Mouse (Mus musculus): ENCODE measurements around the gene Hoxa5.

Gene Hoxa5

DNA sequence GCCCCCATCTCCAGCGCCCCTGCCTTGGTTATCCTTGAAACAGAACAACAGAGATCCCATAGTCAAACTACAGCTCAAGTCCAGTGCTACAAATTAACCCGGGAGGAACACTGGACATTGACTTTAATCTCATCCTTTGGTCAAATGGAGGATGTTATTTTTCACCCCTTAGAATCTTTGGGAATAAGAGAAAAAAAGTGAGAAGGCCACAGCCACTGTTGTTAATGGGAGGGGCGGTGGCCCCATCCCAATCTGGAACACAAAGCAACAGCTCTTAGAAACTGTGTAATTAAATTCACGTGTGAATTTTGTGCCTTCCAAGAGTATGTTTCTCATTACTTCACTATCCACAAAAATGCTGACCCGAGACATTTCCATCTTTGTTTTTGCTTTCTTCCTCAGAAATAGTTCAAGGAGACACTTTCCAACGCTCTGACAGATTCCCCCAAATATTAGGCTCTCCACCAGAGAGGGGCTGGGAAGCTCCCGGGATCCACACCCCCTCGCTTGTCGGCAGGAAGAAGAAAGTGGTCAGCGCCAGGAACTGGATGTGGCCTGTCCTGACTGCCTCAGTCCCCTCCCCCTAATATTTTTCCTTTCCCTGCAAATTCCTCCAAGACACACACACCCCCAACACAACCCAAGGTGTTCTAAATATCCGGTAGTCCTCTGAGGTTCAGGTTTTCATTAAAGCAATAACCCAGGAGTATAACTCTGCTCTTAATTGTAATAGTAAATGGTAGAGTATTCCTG, 23.3 kb upstream of the Hoxa5 start:
- no peak for DNase-seq (ENCODE audit: low read depth, low spot score)

DNA sequence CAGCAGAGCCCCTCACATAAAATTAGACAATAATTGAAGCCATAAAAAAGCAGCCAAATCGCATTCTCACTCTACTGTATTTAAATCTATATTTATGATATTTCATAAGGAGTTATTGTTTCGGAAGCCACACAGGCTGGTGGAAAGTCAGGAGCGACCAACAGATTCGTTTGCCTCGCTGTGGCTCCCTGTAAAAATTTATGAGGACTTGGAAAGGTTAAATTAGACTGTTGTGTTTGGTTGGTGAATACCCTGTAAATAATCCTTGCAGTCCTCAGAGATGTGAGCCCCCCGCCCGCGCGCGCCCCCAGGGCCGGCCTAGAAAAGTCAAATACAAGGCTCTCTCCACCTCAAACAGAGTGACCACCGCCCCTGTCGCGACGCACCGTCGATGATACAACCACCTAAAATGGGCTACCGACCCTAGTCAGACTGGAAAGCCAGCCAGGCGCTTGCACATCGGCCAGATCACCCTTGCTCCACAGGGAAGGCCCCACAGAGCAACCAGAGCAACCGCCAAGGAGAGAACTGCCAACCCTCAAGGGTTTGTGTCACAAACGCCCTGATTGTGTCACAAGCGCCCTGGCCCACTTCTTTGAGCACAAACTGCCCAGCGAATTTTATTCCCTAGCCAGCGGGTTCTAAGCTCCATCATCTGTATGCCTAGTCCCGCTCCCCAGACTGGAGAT, 22.3 kb upstream of the Hoxa5 start:
- DNase-seq (ENCODE audit: low read depth, low spot score) = no peak

DNA sequence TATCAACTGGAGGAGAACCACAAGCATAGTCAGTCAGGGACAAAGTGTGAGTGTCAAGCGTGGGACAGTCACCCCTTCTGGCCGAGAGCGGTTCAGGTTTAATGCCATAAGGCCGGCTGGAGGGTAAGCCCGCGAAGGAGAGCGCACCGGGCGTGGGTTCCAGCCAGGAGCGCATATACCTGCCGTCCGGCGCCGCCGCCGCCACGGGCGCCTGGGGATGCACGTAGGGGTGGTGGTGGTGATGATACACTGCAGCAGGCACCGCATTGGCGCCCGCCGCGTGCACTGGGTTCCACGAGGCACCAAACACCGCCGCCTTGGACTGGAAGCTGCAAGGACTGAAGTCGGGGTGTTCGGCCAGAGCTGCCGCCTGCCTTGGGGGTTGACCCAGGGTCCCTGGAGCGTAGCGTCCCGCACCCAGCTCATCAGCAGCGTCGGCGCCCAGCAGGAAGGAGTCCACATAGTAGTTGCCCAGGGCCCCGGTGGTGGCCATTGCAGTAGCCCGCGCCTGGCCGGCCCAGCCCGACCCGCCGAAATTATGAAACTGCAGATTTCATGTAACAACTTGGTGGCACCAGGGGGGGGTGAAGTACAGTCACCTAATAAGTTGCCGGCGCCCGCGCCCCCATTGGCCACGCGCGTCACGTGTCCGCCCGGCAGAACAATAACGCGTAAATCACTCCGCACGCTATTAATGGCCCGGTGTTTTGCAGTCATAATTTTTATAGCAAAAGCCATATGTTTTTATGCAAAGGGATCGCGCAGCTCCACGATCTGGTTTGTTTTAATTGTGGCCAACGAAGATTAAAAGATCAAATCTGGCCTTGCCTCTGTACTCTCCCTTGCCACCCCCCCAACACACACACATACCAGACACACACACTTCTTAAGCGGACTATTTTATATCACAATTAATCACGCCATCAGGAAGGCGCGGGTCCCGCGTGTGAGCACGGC, 21.5 kb upstream of the Hoxa5 start:
- DNase-seq (ENCODE audit: low read depth, low spot score) = no peak

DNA sequence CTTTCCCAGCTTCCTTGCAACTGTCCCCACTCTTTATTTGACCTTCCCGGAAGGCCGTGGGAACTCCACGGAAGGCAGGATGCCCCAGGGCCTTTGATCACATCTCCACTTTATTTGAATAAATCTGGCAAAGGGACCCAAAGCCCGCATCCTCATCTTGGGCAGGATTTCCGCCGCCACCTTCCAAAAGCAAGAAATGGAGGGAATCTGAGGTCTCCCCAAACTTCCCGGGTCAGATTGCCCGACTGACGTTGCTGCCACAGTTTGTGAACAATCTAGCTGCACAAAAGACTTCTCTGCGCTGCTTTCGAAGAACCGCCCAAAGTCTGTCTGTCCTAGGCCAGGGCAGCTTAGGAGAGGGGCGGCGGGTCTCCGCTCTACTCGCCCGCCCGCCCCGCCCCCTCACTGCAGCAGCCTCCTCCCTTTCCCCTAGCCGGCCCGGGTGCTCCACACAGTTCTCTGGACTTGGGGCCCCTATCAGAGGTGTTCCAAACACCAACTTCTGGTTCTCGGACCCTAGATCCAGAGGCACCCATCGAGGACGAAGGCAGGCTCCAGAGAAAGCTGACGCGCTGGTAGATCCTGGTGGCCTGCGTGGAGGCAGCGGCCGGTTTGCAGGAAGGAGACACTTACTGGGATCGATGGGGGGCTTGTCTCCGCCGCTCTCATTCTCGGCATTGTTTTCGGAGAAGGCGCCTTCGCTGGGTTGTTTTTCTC, 20.7 kb upstream of the Hoxa5 start:
- no peak for DNase-seq (ENCODE audit: low read depth, low spot score)

DNA sequence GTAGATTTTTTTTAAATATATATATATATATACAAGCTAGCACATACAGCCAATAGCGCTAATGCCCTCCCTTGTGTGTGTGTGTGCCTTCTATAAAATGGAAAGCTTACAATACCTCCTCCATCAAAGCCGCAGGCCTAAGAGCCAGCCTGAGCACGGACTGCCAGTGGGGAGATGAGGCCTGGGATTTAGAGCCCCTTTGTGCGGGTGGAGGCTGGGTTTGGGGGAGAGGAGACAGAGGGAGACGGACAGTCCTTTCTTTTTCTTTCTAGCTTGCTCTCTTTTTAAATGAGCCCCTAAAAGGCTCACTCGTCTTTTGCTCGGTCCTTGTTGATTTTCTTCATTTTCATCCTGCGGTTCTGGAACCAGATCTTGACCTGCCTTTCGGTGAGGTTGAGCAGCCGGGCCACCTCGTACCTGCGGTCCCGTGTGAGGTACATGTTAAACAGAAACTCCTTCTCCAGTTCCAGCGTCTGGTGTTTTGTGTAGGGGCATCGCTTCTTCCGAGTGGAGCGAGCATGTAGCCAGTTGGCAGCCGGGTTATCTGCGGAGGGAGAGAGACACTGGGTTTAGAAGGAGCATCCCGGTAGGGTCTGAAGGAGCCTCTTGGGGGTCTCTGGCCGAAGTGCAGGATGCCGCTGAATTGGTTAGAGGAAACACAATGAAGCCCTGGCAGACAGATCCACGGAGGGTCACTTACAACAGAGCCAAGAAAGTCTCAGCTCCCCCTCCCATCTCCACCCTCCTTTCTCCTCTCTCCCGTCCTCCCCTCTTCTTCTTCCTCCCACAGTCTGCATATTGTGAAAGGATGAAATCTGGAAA, 19.8 kb upstream of the Hoxa5 start:
- DNase-seq (ENCODE audit: low read depth, low spot score) = no peak

DNA sequence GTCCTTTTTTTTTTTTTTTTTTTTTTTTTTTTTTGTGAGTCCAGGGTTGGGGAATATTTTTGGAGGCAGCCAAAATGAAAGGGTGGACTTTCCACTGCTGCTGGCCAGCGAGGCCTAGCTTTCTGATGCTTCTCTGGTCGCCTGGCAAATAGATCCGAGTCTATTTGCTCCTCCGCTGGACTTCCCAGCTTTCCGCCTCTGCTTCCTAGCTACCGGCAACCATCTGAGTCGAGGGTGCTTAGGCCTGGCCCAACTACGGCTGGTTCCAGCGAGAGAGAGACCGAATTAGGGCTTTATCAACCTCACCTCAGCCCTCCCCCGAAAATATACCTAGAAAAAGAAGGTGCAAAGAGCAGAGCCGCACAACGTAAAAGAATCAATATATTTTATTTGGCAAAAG, 18.3 kb upstream of the Hoxa5 start:
- no peak for DNase-seq (ENCODE audit: low read depth, low spot score)

DNA sequence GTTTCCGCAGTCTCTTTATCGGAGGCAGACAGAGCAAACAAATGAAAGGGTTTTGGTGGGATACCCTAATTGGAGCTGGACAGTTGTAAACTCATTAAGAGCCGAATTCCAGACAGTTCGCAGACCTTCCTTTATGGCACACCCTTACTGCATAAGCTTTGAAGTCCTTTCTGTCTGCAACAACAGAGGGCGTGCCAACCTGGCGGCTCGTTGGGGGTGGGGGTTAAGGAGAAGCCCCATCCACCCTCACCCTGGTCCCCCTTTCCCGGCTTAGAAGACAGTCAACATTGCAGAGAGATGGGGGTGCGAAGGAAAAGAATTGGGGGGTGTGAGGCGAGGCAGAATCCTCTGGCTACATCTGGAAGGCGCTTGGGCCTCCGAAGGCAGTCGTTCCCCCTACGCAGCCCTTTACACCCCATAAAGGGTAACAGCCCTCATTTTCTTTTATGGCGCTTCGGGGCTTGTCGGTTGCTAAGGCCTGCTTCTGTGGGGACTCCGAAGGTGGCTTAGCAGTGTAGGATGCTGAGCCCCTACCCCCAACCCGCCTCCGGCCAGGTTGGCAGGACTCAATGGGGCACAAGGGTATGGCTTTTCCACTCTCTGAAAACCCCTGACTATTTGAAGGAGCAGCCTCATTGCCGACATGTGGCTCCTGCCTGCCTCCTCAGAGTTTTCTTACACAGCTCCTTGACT, 17.8 kb upstream of the Hoxa5 start:
- no peak for DNase-seq (ENCODE audit: low read depth, low spot score)

DNA sequence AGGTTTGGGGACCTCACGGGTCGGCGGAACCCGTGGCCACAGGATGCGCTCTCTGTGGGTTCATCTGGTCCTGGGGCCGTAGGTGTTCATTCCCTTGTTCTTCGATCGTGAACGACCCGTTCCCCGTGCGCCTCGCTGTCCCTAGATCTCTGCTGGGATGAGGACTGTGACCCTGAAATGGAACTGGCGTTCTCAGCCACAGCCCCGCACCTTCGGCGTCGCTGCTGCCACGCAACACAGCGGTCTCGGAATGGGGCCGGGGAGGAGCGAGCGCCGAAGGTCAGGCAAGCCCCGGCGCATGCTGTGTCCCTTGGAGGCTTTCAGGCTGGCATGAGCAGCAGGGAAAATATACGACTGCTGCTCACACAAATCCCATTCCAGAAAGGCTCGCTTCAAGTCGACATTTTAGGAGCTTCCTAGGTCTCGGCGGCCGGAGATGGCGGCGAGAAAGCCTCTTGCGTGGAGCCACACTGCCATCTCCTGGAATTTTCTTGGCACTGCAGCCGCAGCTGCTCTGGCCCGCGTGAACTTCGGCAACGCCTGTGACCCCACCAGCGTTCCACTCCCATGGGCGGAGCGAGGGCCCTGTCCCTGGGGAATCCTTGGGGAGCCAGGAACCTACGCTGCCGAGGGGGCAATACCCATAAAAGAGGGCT, 17.1 kb upstream of the Hoxa5 start, which contains the start of gene Hoxa7:
Gene Hoxa7, minus strand, starts transcription at position 518 of the 656 bp plus-strand sequence.
- peak; percentile 59 for DNase-seq (ENCODE audit: low read depth, low spot score)

DNA sequence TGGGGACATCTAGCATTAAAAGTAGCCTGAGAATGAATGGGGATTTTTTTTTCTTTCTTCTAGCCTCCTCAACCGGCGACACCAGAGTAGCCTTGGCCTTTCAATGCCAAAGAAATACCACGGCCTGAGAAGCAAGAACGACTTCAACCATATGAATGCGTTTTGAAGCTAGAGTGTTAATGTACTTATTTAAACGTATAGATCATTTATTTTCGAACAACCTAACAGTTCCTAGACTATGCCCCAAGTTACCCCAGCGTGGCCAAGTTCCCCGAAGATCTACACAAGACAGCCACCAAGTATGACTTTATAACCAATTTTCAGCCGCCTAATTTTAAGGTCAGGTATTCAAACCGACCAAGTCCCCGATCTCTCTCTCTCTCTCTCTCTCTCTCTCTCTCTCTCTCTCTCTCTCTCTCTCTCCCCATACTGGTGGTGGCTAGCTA, 16.5 kb upstream of the Hoxa5 start:
- no peak for DNase-seq (ENCODE audit: low read depth, low spot score)

DNA sequence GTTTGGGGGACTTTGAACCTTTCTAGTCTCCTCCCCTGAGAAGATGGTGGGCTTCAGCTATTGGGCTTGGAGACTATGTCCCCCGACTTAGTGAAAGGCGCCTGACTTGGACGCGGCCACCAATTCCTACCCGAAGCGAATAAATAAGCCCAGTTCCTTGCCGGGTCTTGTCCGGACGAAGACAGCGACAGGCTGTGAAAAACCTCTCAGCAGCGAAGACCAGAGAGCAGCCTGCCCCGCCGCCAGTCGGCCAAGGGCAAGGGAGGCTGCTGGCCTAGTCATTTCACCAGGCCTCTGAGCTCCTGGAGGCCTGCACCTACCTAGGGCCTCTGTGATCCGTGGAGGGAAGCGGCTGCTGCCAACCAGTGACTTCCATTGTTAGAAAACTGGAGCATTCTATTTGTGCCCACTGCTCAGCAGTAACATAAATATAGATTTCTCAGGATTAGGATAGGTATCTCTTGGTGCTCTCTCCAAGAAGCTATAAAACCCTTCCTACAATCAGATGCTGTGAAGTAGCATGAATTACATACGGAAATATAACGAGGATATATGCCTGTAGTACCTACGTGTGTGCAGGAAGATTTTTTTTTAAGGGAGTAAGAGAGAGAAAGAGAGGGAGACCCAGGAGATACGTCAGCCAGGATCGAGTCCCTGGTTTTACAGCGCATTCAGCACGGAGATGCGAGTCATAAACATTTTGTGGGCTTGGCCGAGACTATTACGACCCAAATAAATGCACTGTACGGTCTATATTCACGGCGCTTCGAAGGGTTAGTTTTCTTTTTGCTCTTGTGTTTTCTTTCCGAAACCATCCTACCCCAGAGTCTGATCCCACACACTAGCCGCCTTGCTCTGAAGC, 15.8 kb upstream of the Hoxa5 start:
- DNase-seq (ENCODE audit: low read depth, low spot score) = no peak

DNA sequence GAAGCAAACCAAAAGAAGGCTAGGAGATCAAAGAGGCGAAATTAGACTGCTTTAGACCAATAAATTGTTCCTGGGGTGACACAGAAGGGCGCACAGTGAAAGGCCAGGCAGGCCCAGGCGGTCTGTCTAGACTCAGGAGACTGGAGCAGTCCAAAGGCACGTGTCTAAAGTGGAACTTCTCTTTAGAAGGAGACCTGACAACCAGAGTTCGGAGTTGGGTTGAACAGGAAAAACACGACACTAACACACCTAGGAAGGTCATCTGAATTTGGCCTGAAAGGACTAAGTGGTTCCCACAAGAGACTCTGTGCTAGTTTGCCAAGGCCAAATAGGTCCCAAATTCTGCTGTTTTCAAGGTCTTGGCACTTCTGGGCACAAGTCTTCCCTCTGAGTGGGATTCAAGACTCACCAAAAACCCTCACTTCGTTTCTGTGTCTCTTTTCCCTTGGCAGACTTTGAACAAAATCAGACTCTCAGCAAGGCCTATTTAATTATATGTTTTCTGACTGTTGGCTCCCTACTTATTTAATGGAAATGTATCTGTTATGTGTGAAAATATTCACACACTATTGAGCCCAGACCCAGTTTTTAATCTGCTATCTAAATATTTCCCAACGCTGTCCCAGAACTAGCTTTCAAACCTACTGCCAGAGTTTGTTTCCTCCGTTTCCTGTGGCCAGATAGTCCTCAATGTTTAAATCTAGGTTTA, 15.0 kb upstream of the Hoxa5 start:
- no peak for DNase-seq (ENCODE audit: low read depth, low spot score)

DNA sequence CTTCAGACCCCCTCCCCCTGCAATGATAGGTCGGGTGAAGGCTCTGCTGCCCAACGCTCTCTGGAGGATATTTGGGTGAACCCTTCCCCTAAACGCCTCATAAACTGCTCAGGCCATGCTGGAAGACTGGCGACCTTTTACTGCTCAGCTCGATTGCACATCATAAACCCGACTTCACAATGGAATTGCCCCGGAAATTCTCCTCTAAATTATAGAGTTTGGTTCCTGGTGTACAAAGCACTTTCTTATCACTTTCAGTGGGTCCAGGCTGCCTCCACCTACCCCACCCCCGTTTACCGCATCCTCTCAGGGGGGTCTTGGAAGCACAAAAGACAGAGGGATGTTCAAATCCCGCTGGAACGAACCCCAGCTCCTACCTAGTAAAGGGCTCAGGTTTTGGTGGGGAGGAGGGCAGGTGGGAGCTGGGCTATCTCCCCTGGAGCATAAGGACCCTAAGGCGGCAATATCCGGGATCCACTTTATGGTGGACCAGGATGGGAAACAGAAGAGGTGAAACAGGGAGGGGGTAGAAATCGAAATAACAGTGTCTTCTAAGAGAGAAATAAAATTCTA, 14.3 kb upstream of the Hoxa5 start:
- DNase-seq (ENCODE audit: low read depth, low spot score) = no peak

DNA sequence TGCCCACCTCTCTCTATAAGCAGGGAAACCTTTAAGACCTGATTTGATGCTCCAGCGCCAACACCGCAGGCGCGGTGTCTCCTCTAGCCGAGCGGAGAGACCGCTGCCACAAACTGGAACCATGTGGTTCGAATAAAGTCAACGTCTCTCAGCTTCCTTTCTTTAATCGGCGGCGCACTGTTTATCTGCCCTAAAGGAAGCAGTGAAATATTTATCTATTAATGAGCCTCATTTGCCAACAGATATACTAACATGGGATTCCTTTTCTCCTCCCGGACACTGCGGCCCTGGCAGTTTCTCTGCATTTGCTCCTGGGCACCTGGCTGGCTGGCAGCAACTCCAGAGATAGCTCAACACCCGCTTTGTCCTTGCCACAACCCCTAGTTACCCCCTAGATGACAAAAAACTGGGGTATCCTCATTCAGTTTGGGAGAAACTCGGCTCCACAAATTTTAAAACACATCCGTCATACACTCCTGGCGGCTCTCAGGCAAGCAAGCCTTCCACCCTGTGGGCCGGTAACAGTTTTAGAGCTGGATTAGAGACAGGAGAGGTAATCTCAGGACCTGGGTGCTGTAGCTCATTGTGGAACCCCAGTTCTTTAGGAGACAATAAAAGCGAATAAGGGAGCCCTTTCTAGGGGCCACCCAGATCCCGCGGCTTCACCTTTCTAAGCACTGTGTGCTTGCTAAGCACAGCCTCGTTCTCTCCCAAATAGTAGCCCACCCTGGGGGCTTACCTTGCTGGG, 13.7 kb upstream of the Hoxa5 start:
- DNase-seq (ENCODE audit: low read depth, low spot score) = no peak

DNA sequence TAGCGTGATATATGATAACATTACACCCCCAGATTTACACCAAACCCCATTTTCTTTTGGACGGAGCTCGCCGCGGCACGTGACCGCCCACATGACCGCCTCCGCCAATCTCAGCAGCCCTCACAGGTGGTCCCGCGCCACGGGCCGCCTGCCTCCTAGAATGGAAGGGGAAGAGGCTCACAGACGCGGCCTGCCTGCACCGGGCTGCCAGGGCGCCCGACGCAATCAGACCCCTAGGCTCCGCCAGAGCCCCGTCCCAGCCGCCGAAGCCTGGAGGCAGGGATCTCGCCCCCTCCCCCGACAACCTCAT, 13.0 kb upstream of the Hoxa5 start:
- no peak for DNase-seq (ENCODE audit: low read depth, low spot score)

DNA sequence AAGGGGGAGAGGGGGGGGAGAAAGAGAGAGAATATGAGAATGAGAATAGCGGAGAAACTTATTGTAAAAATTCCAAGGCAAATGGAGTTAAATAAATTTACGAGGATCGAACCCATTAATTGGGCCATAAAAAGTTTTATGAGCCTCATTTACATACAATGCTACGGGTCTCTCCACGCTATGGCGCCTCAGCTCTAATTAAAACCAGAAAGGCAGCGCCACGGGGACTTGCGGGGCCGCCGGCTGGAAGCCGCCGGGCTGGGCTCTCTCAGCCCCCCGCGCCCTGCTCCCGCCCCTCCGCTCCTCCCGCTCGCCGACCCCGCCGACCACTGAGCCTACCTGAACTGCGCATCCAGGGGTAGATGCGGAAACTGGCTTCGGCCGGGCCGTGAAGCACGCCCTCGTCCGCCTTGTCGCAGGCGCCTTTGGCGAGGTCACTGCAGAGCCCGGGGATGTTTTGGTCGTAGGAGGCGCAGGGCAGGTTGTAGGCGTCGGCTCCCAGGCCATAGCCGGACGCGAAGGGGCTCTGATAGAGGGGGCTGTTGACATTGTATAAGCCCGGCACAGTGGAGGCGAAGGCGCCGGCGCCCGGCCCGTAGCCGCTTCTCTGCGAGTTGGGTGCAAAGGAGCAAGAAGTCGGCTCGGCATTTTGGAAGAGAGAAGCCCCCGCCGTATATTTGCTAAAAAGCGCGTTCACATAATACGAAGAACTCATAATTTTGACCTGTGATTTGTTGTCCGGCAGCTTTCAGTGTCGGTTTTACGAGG, 12.5 kb upstream of the Hoxa5 start:
- DNase-seq (ENCODE audit: low read depth, low spot score) = no peak

All from retina, adult 2 months (tissue).